Mouse (Mus musculus) spleen, embryonic (tissue): ENCODE data around the gene Sox6.

ENCODE experiments used
- CTCF ChIA-PET: fragments of 350-600 bp; sonication (Branson Sonifier 250); formaldehyde crosslinking; loops from one replicate; lab custom pipeline; 2022; lab: Charles Lee

Gene Sox6

GRCm38 (mm10) chr7:115426161-115426982, 612.2 kb downstream of the Sox6 start:
- CTCF ChIA-PET, result no interaction called here

- CTCF ChIA-PET, result no interaction called here
Measured at GRCm38 (mm10) chr7:115422828-115423227, 615.8 kb downstream of the Sox6 start.

- CTCF ChIA-PET, result no interaction called here
Measured at GRCm38 (mm10) chr7:115420960-115421359, 617.6 kb downstream of the Sox6 start.
